Mouse (Mus musculus) lung, postnatal 0 days (tissue): ENCODE measurements around the gene Dlx5.

Experiments
- CTCF ChIP-seq: IDR thresholded peaks from 2 replicates; pipeline ENCODE4 v1.5.1; 2016; ENCODE audit warnings: antibody characterized with exemption, mild to moderate bottlenecking
- EP300 ChIP-seq: IDR thresholded peaks from 2 replicates; pipeline ENCODE4 v1.6.1; 2016; ENCODE audit warnings: antibody characterized with exemption, mild to moderate bottlenecking, control low read depth

GRCm38 (mm10) chr6:6875136-6875535, 6.7 kb downstream of the Dlx5 start:
- TF ChIP-seq CTCF (no peak), EP300 (no peak)
